Mouse (Mus musculus) spleen, adult 2 months (tissue): Measurements from ENCODE around the gene Gm17720.

Source experiments
- CTCF ChIP-seq: fragments of 200-500 bp; IDR thresholded peaks from 2 replicates; pipeline ENCODE4 v1.5.1; 2011; ENCODE audit warnings: mild to moderate bottlenecking, inconsistent platforms; ENCODE audit not compliant: insufficient read depth, insufficient read length, insufficient replicate concordance; ENCODE audit errors: extremely low read depth
- POLR2A ChIP-seq: fragments of 200-500 bp; IDR thresholded peaks from 2 replicates; pipeline ENCODE4 v1.6.1; 2011; ENCODE audit warnings: low read depth, low read length, inconsistent platforms

DNA sequence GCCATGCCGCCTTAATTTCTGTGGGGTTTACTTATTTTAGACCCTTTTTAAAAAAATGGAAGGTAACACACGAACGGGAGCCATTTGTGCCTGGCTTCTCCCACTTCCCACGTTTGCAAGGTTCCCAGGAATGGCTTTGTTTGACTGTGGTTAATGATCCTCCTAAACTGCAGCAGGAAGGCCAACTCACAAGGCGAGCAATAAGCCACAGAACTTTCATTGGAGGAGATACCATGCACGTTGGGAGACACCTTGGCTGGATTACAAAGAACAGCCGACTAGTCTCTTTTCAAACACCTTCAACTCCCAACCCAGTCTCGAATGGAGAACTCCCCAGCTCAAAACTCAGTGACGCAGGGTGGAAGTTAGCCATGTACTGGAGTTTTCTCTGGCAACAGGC is 38.4 kb downstream of the Gm17720 start:
- no peak for TF ChIP-seq POLR2A
- no peak for TF ChIP-seq CTCF
